In the genomic region with DNA sequence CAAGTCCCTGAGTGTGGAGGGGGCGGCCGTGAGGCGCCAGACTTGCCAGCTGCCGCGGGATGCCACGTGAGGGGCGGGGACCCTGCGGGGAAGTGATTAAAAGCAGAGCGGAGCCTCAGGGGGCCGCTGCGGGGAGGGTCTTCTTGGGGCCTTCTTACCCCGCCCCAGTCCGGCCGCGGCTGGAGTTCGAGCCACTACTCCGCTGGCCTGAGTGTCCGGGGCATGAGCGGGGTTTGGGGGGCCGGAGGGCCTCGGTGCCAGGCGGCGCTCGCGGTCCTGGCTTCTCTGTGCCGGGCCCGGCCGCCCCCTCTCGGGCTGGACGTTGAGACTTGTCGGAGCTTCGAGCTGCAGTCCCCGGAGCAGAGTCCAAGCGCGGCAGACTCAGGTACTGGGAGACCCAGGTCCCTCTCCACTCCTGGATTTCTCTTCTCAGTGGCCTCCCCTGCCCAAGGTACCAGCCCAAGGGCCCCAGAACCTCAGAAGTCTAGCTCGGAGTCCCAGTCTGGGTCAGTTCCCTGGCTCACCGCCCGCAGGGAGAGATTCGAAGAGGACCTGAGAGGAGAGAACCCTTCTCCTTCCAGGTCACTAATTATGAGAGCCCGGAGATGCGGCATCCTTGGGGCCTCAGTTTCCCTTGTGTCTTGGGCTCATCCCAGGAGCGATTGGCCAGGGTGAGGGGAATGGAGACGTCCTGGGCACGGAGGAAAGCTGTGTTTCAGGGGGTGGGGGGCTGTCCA, we compare ENCODE assay signal across 8 mouse cellular contexts. TPM values are rescaled to one million over a fixed set of nuclear protein-coding genes. Genes with fewer than 3 reads are reported as not detected.
DNase-seq lines count a peak whose midpoint lies in the region; ATAC-seq and TF ChIP-seq lines count a peak whose summit lies in the region.

A gene (plus strand): TSS at position 76 of the 737 bp plus-strand sequence.

- H3K4me3 ChIP-seq in kidney, adult 2 months (ENCODE audit: insufficient read depth, low read depth, low read length), result peak within 1 kb of the TSS; percentile 19; the same call in 1 of the 2 replicates
- peak within 1 kb of the TSS; percentile 50 for H3K4me3 ChIP-seq in embryonic facial prominence, embryonic 12.5 days
- peak within 1 kb of the TSS; percentile 50 for H3K4me3 ChIP-seq in neural tube, embryonic 14.5 days (ENCODE audit: low read depth, low read length)

- TF ChIP-seq POLR2A in kidney, adult 2 months (IDR thresholded peaks at IDR 0.05; ENCODE audit: low read depth, low read length), result no peak

- peaks cover 7% of the 10 kb centered on the region for H3K27me3 ChIP-seq in kidney, adult 2 months (replicated peaks; ENCODE audit: control insufficient read depth, insufficient read depth, low read length)
- peaks cover 78% of the 10 kb centered on the region for H3K27me3 ChIP-seq in embryonic facial prominence, embryonic 12.5 days
- peaks cover 4% of the 10 kb centered on the region; the same call in 1 of the 2 replicates for H3K27me3 ChIP-seq in neural tube, embryonic 14.5 days (ENCODE audit: control insufficient read depth, insufficient read depth, low read length)

- peak within 1 kb of the TSS; percentile 91 for H3K4me2 ChIP-seq in embryonic facial prominence, embryonic 12.5 days (replicated peaks)
- H3K4me2 ChIP-seq in neural tube, embryonic 14.5 days (ENCODE audit: low read depth, low read length), result peak within 1 kb of the TSS; percentile 91

- no peak for TF ChIP-seq CTCF in kidney, adult 2 months (conservative IDR thresholded peaks at IDR 0.05; ENCODE audit: insufficient read depth, insufficient read length, low read depth, low read length)

- WGBS in kidney, adult 2 months, result 2% methylated on average over 44 of the region's 44 CpGs
- whole genome bisulfite sequencing in embryonic facial prominence, embryonic 12.5 days, result 2% methylated on average over 44 of the region's 44 CpGs
- WGBS in neural tube, embryonic 14.5 days, result 1% methylated on average over 37 of the region's 44 CpGs

- DNase-seq in kidney, adult 2 months, result no peak
- no peak for DNase-seq in kidney, adult 18-20 months
- DNase-seq in ZHBTc4 (ENCODE audit: low read depth, low spot score), result peak; percentile 36
- peak in 1 of 2 experiments; percentile 20 for DNase-seq in left cerebral cortex, postnatal 14 days (ENCODE audit: low spot score in 2 of 2)
- DNase-seq in urinary bladder, postnatal 14 days (ENCODE audit: low spot score), result no peak
- no peak for DNase-seq in adrenal gland, adult 2 months

- no peaks in the 10 kb centered on the region for H3K36me3 ChIP-seq in kidney, adult 2 months (ENCODE audit: control insufficient read depth, insufficient read depth, low read length)
- H3K36me3 ChIP-seq in embryonic facial prominence, embryonic 12.5 days, result no peaks in the 10 kb centered on the region
- no peaks in the 10 kb centered on the region for H3K36me3 ChIP-seq in neural tube, embryonic 14.5 days (ENCODE audit: control insufficient read depth, insufficient read depth, low read length)

- peak within 1 kb of the TSS; percentile 41 for H3K9ac ChIP-seq in embryonic facial prominence, embryonic 12.5 days
- peak within 1 kb of the TSS; percentile 61 for H3K9ac ChIP-seq in neural tube, embryonic 14.5 days (replicated peaks; ENCODE audit: low read depth, low read length)

- intact Hi-C loops in left cerebral cortex, postnatal 14 days (cut with DNase I), result loop anchor here (10.0 kb wide), 1 partner anchor 159 kb away; a partner anchor contains a TSS

- H3K4me1 ChIP-seq in kidney, adult 2 months (ENCODE audit: control insufficient read depth, insufficient read depth, low read length), result no peaks in the 10 kb centered on the region
- H3K4me1 ChIP-seq in embryonic facial prominence, embryonic 12.5 days, result peaks cover 19% of the 10 kb centered on the region
- peaks cover 20% of the 10 kb centered on the region; the same call in 1 of the 2 replicates for H3K4me1 ChIP-seq in neural tube, embryonic 14.5 days (ENCODE audit: control insufficient read depth, insufficient read depth, low read length)

- no peak within 1 kb of the TSS for H3K27ac ChIP-seq in kidney, adult 2 months (ENCODE audit: insufficient read depth, low read depth, low read length)
- H3K27ac ChIP-seq in embryonic facial prominence, embryonic 12.5 days, result no peak within 1 kb of the TSS
- H3K27ac ChIP-seq in neural tube, embryonic 14.5 days (ENCODE audit: low read depth, low read length), result no peak within 1 kb of the TSS

- no peak for ATAC-seq in embryonic facial prominence, embryonic 12.5 days (ENCODE audit: insufficient number of reproducible peaks, insufficient read depth, low FRiP score, low TSS enrichment)
- ATAC-seq in neural tube, embryonic 14.5 days (ENCODE audit: low read depth), result peak; percentile 4; the same call in 1 of the 2 replicates

- H3K9me3 ChIP-seq in embryonic facial prominence, embryonic 12.5 days, result no peaks in the 10 kb centered on the region
- no peaks in the 10 kb centered on the region for H3K9me3 ChIP-seq in neural tube, embryonic 14.5 days (ENCODE audit: control insufficient read depth, low read length)

RNA-seq across cellular contexts. Expression of the gene that starts here (rescaled TPM):
- not detected in 2 replicates for polyA plus RNA-seq in kidney, adult 2 months (2012; rRNA removed)
- 1.1 and 2.3 TPM in 2 replicates for polyA plus RNA-seq in embryonic facial prominence, embryonic 12.5 days (2016; fragmentation: Nextera tagmentation; extraction: Ambion mirVana)
- total RNA-seq in left cerebral cortex, postnatal 14 days (2021), result 10 to 100 TPM; 12.6 to 19.3 TPM
- polyA plus RNA-seq in neural tube, embryonic 14.5 days (2014; fragmentation: Nextera tagmentation; extraction: Ambion mirVana), result 18.2 and 19.1 TPM in 2 replicates
- total RNA-seq in adrenal gland, adult 2 months (2021), result not detected
- polyA plus RNA-seq in adrenal gland, adult 2 months (2012; rRNA removed), result not detected in 2 replicates

Comparison
In these comparisons a context has a peak if more than half of its experiments do, and no peak if none do; other contexts are left out.
1. RNA of the gene that starts here (total RNA-seq): 12.6 to 19.3 TPM in left cerebral cortex, postnatal 14 days; not detected in adrenal gland, adult 2 months; every median in the first group is over 10 times any median in the second.
2. Peak in every context shown above with its lines, with median percentiles within 50 percentile points of each other: H3K4me3 ChIP-seq.